Mouse (Mus musculus) 416B (cell line): Measurements from ENCODE around the gene Prickle1.

Experiments used
- DNase-seq: peaks from one replicate; pipeline ENCODE4 v3.0.0; 2011; ENCODE audit warnings: low read depth

The Prickle1 gene

GRCm38 (mm10) chr15:93552169-93552568, 43.5 kb downstream of the Prickle1 start:
- peak; percentile 80 for DNase-seq

GRCm38 (mm10) chr15:93548297-93548696, 47.4 kb downstream of the Prickle1 start:
- no peak for DNase-seq

GRCm38 (mm10) chr15:93539415-93539814, 56.3 kb downstream of the Prickle1 start:
- DNase-seq = no peak

- no peak for DNase-seq
These were observed 57.0 kb downstream of the Prickle1 start for GRCm38 (mm10) chr15:93538551-93539205.

- no peak for DNase-seq
These were observed 57.9 kb downstream of the Prickle1 start for GRCm38 (mm10) chr15:93537745-93538144.

- no peak for DNase-seq
These were observed 59.5 kb downstream of the Prickle1 start for GRCm38 (mm10) chr15:93536191-93536590.

- no peak for DNase-seq
These were observed 65.0 kb downstream of the Prickle1 start for GRCm38 (mm10) chr15:93530703-93531032.

GRCm38 (mm10) chr15:93529831-93530702, 65.6 kb downstream of the Prickle1 start:
- no peak for DNase-seq

GRCm38 (mm10) chr15:93525305-93525917, 70.3 kb downstream of the Prickle1 start:
- peak; percentile 42 for DNase-seq

GRCm38 (mm10) chr15:93521787-93522180, 73.9 kb downstream of the Prickle1 start:
- DNase-seq = no peak

- no peak for DNase-seq
These were observed 74.5 kb downstream of the Prickle1 start for GRCm38 (mm10) chr15:93521088-93521786.

GRCm38 (mm10) chr15:93519836-93520826, 75.6 kb downstream of the Prickle1 start:
- peak; percentile 51 for DNase-seq

GRCm38 (mm10) chr15:93518941-93519835, 76.5 kb downstream of the Prickle1 start:
- peak; percentile 74 for DNase-seq

GRCm38 (mm10) chr15:93518143-93518902, 77.4 kb downstream of the Prickle1 start:
- DNase-seq = peak; percentile 59

- DNase-seq = peak; percentile 57
These were observed 78.6 kb downstream of the Prickle1 start for GRCm38 (mm10) chr15:93517022-93517565.

- no peak for DNase-seq
These were observed 80.4 kb downstream of the Prickle1 start for GRCm38 (mm10) chr15:93515316-93515715.

GRCm38 (mm10) chr15:93513939-93514341, 81.8 kb downstream of the Prickle1 start:
- peak; percentile 35 for DNase-seq

GRCm38 (mm10) chr15:93512437-93512836, 83.3 kb downstream of the Prickle1 start:
- no peak for DNase-seq
